ENCODE assay signal across 42 mouse cellular contexts in genomic region chr5:114976935-114977334, GRCm38 (mm10). TPM values are rescaled to one million over a fixed set of nuclear protein-coding genes. Genes with fewer than 3 reads are reported as not detected.
"Had no signal": no experiment of that assay in that cellular context is flagged by ENCODE, and none has a peak within 500 bp of the region (broad histone marks: within the 10 kb centered on the region; RNA-seq: fewer than 3 reads in every experiment).

No protein-coding gene starts in this region.

- H3K4me3 ChIP-seq: heart, embryonic 10.5 days; heart, embryonic 12.5 days; heart, embryonic 13.5 days; heart, embryonic 15.5 days; hindbrain, embryonic 10.5 days; hindbrain, embryonic 12.5 days; hindbrain, embryonic 13.5 days; hindbrain, embryonic 15.5 days; intestine, embryonic 15.5 days; kidney, embryonic 15.5 days; layer of hippocampus, adult 2 months had no signal

- DNase-seq: heart, postnatal 10 days; heart, postnatal 14 days; heart, postnatal 36 days; heart, postnatal 4 days; kidney, adult 11 months; kidney, adult 18-20 months; kidney, adult 2 months; kidney, adult 8-10 months; kidney, adult 9 months; kidney, postnatal 10 days; kidney, postnatal 14 days; kidney, postnatal 25 days; layer of hippocampus, adult 9-11 months; layer of hippocampus, postnatal 36 days had no signal

- ATAC-seq: hindbrain, embryonic 16.5 days; hindbrain, postnatal 0 days; inflammation-experienced regulatory T-cells, adult 6 months; intestine, embryonic 15.5 days; intestine, embryonic 16.5 days; intestine, postnatal 0 days had no signal

- H3K27me3 ChIP-seq: heart, embryonic 12.5 days; heart, embryonic 13.5 days; heart, embryonic 15.5 days; hindbrain, embryonic 13.5 days; hindbrain, embryonic 15.5 days; intestine, embryonic 15.5 days; kidney, embryonic 15.5 days had no signal

- H3K9me3 ChIP-seq: heart, embryonic 10.5 days; heart, embryonic 12.5 days; heart, embryonic 13.5 days; heart, embryonic 15.5 days; hindbrain, embryonic 10.5 days; hindbrain, embryonic 12.5 days; hindbrain, embryonic 13.5 days; hindbrain, embryonic 15.5 days; intestine, embryonic 15.5 days; kidney, embryonic 15.5 days had no signal

- H3K9ac ChIP-seq: heart, embryonic 12.5 days; heart, embryonic 13.5 days; heart, embryonic 15.5 days; hindbrain, embryonic 12.5 days; hindbrain, embryonic 13.5 days; hindbrain, embryonic 14.5 days; hindbrain, embryonic 15.5 days; intestine, embryonic 15.5 days; kidney, embryonic 15.5 days had no signal

- H3K27ac ChIP-seq: heart, embryonic 10.5 days; heart, embryonic 13.5 days; heart, embryonic 15.5 days; hindbrain, embryonic 10.5 days; hindbrain, embryonic 12.5 days; hindbrain, embryonic 13.5 days; hindbrain, embryonic 14.5 days; hindbrain, embryonic 15.5 days; hindbrain, postnatal 0 days; layer of hippocampus, adult 2 months had no signal

- H3K4me2 ChIP-seq: heart, embryonic 11.5 days; heart, embryonic 12.5 days; heart, embryonic 13.5 days; heart, embryonic 15.5 days; hindbrain, embryonic 12.5 days; hindbrain, embryonic 13.5 days; hindbrain, embryonic 14.5 days; hindbrain, embryonic 15.5 days; intestine, embryonic 15.5 days; kidney, embryonic 15.5 days had no signal

- H3K36me3 ChIP-seq: heart, embryonic 10.5 days; heart, embryonic 12.5 days; heart, embryonic 13.5 days; heart, embryonic 15.5 days; hindbrain, embryonic 10.5 days; hindbrain, embryonic 12.5 days; hindbrain, embryonic 13.5 days; hindbrain, embryonic 15.5 days; intestine, embryonic 15.5 days; kidney, embryonic 15.5 days had no signal

RNA-seq across cellular contexts. Expression of gene Hnf1a, which starts 6.0 kb away (rescaled TPM):
- total RNA-seq: heart, postnatal 10 days; heart, postnatal 25 days; heart, postnatal 36 days; heart, postnatal 4 days; hematopoietic stem cell, adult 5-6 weeks; hindbrain, postnatal 0 days; layer of hippocampus, adult 18-20 months; layer of hippocampus, adult 2 months; layer of hippocampus, adult 8-10 months; layer of hippocampus, postnatal 10 days; layer of hippocampus, postnatal 14 days; layer of hippocampus, postnatal 25 days; layer of hippocampus, postnatal 36 days had no signal
- polyA plus RNA-seq: heart, embryonic 11.5 days; heart, embryonic 14.5 days; heart, postnatal 0 days; hindbrain, embryonic 10.5 days; hindbrain, embryonic 11.5 days; hindbrain, embryonic 13.5 days; hindbrain, embryonic 14.5 days; hindbrain, embryonic 16.5 days had no signal

RNA-seq across cellular contexts. Expression of gene Oasl1, which starts 53.9 kb away (rescaled TPM):
- total RNA-seq: layer of hippocampus, adult 18-20 months; layer of hippocampus, adult 2 months; layer of hippocampus, postnatal 14 days; layer of hippocampus, postnatal 25 days; layer of hippocampus, postnatal 36 days had no signal
- polyA plus RNA-seq: heart, embryonic 10.5 days; hindbrain, embryonic 10.5 days had no signal
